Mouse (Mus musculus) brain, embryonic 14.5 days (tissue): Measurements from ENCODE around the gene Clcnka. TPM values are rescaled to one million over a fixed set of nuclear protein-coding genes. Genes with fewer than 3 reads are reported as not detected.
A peak's percentile ranks its signal among the peaks of the same experiment; 100 is the strongest.

Source experiments
- DNase-seq: peaks from one replicate; pipeline ENCODE4 v3.0.0-alpha.2; 2011; ENCODE audit warnings: low read depth
- CTCF ChIP-seq: fragments of 200-500 bp; IDR thresholded peaks from 2 replicates; pipeline ENCODE4 v1.5.1; 2012; ENCODE audit warnings: inconsistent platforms, mild to moderate bottlenecking, moderate library complexity, borderline replicate concordance; ENCODE audit not compliant: insufficient read depth, insufficient read length; ENCODE audit errors: extremely low read depth
- POLR2A ChIP-seq: fragments of 200-500 bp; IDR thresholded peaks from 2 replicates; pipeline ENCODE4 v1.6.1; 2012; ENCODE audit warnings: mild to moderate bottlenecking, inconsistent platforms, borderline replicate concordance; ENCODE audit not compliant: poor library complexity, insufficient read depth, insufficient read length, severe bottlenecking; ENCODE audit errors: extremely low read depth
- polyA plus RNA-seq: library from polyadenylated mRNA; depleted of rRNA; stranded (reverse); fragments of >200 nt; gene quantifications from 2 replicates; pipeline ENCODE4 v1.2.3, GENCODE M21; 2012; rRNA removed

The Clcnka gene
- polyA plus RNA-seq, 1 experiment = 0.19 TPM

DNA sequence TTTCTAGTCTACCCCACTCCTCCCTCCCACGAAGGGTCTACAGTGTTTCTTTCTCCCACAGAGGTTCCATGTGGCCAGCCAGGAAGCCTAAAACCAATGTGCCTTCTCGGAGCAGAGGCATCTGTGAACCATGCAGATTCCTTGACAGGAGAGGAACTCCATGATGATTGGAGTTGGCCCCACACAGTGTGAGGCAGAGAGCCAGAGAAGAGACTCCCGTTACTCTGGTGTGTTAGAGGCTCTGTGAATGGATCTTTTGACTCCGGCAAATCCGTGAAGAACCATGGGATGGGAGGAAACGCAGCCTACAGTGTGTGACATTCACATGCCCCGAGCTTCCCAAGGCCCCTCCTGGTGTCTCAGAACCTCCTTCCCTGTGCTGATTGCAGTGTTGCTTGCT is 55.0 kb downstream of the Clcnka start:
- peak; percentile 41 for DNase-seq
- TF ChIP-seq CTCF (no peak), POLR2A (no peak)

DNA sequence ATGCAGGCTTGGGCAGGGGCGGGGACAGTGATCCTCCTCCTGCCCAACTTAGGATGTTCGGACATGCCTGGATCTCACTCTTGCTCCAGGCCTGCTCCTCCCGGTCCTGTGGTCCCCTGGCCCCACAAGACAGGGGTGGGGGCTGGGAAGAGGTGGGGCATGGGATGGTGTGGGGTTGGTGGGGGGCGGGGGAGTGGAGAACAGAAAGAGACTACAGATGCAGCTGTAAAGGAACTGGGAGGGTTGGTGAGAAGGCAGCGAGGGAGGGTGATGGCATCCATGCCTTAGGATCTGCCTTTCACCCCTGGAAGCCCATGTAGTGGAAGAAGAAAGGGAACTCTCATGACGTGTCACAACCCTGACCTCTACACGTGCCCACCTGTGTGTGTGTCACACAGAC is 57.0 kb downstream of the Clcnka start:
- TF ChIP-seq CTCF (no peak), POLR2A (no peak)

DNA sequence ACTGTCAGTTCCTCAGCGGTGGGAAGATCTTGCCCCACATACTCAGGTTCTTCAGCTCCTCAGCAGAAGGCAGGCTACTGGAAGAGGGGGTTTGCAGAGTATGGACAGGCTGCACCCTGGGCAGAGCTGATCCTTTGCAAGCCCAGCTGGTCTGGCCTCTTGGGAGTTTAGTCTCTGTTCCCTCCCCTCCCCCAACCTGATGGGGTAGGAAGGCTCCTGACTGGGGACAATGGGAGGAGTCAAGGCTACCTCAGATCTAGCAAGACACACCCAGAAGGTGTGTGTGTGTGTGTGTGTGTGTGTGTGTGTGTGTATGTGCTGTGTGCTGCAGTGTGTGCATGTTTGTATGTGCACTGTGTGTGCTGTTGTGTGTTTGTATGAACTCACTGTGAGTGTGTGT is 59.7 kb downstream of the Clcnka start:
- no peak for TF ChIP-seq CTCF
- no peak for TF ChIP-seq POLR2A
- DNase-seq = peak; percentile 27

More for the DNA sequence above, 57.0 kb downstream of the Clcnka start:
- DNase-seq = no peak

DNA sequence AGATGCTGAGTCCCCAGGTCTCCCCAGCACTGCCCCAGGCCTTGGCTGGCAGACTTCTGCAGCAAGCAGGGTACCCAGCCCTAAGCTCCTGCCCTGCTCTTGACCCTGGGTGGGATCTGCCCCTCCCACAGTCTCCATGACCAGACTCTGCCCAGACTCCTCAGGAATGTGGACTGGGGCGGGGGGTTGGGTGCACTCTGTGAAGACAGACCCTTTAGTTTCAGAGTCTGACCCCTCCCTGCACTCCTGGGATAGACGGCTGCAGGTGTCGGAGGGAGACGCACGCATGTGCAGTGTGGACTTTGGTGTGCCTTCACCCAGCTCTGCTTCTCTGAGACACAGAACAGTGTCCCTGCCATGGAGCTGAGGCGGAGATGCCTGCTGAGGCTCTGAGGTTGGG is 60.5 kb downstream of the Clcnka start:
- TF ChIP-seq POLR2A = no peak
- no peak for TF ChIP-seq CTCF
- no peak for DNase-seq

DNA sequence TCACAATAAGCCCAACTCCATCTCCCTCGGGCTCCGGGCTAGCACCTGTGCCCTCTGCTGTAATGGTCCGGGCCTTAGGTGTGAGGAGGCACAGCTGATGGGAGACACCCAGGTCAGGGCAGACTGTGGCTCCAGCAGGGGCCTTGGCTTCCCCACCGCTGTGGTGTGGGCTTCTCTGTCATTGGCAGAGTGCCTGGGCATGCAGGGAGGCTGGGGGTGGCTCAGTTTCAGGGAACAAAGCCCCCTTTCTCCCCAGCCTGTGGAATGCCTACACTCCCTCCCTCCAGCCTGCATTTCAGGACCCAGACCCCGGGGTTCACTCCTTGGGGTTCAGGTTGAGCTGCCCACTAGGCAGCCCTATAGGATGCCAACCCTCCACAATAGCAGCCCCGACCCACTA is 62.3 kb downstream of the Clcnka start:
- peak; percentile 71 for DNase-seq
- no peak for TF ChIP-seq POLR2A
- TF ChIP-seq CTCF = no peak

DNA sequence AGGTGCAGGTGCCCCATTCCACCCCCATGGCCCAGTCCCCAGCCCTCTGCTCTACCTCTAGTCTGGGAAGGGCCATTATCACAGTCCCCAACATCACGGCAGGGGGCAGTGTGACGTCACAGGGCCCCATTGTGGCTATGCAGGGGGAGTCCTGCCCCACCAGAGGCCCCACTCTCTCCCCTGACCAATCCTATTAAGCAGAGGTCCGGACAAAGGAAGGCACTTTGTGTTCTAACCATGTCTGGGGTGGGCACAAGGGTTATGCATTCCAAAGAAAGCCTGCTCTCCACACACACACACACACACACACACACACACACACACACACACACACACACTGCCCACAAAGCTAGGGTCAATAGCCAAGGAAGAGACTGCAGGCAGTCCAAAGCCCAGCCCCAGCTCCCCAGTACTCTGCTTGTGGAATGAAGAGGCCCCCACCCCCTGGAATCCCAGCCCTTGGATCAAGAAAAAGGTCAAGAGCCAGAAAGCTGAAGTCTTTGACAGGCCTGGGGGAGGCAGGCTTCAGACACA is 63.2 kb downstream of the Clcnka start:
- TF ChIP-seq POLR2A (no peak), CTCF (no peak)
- DNase-seq = peak; percentile 90

DNA sequence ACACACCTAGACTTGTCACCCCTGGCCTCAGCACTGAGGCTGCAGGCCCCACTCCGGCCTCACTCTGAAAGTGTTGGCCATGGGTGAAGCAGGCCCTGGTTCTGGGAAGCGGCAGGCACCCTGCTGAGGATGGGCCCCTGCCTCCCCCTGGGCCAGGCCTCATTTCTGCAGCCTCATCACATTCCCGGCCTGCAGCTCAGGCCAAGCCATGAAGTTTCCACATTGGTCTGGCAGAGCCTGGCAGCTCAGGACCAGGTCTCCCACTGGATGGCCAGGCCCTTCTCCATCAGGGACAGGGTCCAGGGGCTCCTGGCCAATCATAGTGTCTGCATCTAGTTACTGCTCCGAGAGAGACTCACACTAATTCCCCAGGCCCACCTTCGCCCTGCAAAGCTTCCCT is 63.8 kb downstream of the Clcnka start:
- TF ChIP-seq POLR2A (no peak), CTCF (no peak)
- DNase-seq = no peak

Other genes with a start within 250 kb of the Clcnka start
- 5.2 and 5.5 TPM in 2 replicates for gene Rsg1, start 184.8 kb downstream of the Clcnka start, polyA plus RNA-seq
- gene Arhgef19, start 159.2 kb downstream of the Clcnka start, polyA plus RNA-seq = 1.5 and 2.6 TPM in 2 replicates
- gene Epha2, start 97.5 kb downstream of the Clcnka start, polyA plus RNA-seq = 4.1 and 6.4 TPM in 2 replicates
- gene Fam131c, start 30.5 kb downstream of the Clcnka start, polyA plus RNA-seq = 21.3 and 29.0 TPM in 2 replicates
- gene Clcnkb, start 17.3 kb upstream of the Clcnka start, polyA plus RNA-seq = 0.03 TPM in 1 of 2 replicates, not detected in the other
- 0.10 TPM in 1 of 2 replicates, not detected in the other for gene Hspb7, start 22.1 kb upstream of the Clcnka start, polyA plus RNA-seq
- 0.69 and 0.93 TPM in 2 replicates for gene Srarp, start 37.4 kb upstream of the Clcnka start, polyA plus RNA-seq
- gene Zbtb17, start 45.9 kb upstream of the Clcnka start, polyA plus RNA-seq = 69.2 and 85.4 TPM in 2 replicates
- 9.9 and 32.7 TPM in 2 replicates for gene Spen, start 139.9 kb upstream of the Clcnka start, polyA plus RNA-seq
- 34.7 and 50.7 TPM in 2 replicates for gene Fblim1, start 207.4 kb upstream of the Clcnka start, polyA plus RNA-seq
- gene Tmem82, start 219.9 kb upstream of the Clcnka start, polyA plus RNA-seq = 0.14 and 0.44 TPM in 2 replicates
- 0.40 and 0.42 TPM in 2 replicates for gene Slc25a34, start 225.1 kb upstream of the Clcnka start, polyA plus RNA-seq